Mouse (Mus musculus) midbrain, embryonic 10.5 days (tissue): ENCODE results near the gene Krt2. TPM values are rescaled to one million over a fixed set of nuclear protein-coding genes. Genes with fewer than 3 reads are reported as not detected.

ENCODE experiments used
- polyA plus RNA-seq: library from polyadenylated mRNA; unstranded; fragments of >200 nt; fragmentation: Nextera tagmentation; extraction: Ambion mirVana; gene quantifications from 2 replicates; pipeline ENCODE4 v1.2.1, GENCODE M21; 2016

The Krt2 gene
- polyA plus RNA-seq, 1 experiment from 2014 or later = not detected

Other genes with a start within 250 kb of the Krt2 start
- gene Krt75, start 244.3 kb downstream of the Krt2 start, polyA plus RNA-seq = not detected in 2 replicates
- gene Gm5414, start 190.0 kb downstream of the Krt2 start, polyA plus RNA-seq = not detected in 2 replicates
- not detected in 2 replicates for gene Gm5478, start 170.8 kb downstream of the Krt2 start, polyA plus RNA-seq
- not detected in 2 replicates for gene Krt6b, start 137.9 kb downstream of the Krt2 start, polyA plus RNA-seq
- gene Krt6a, start 123.9 kb downstream of the Krt2 start, polyA plus RNA-seq = not detected in 2 replicates
- 0.11 and 0.22 TPM in 2 replicates for gene Krt5, start 105.3 kb downstream of the Krt2 start, polyA plus RNA-seq
- not detected in 2 replicates for gene Krt71, start 75.1 kb downstream of the Krt2 start, polyA plus RNA-seq
- not detected in 2 replicates for gene Krt72, start 31.7 kb downstream of the Krt2 start, polyA plus RNA-seq
- gene Krt73, start 15.8 kb downstream of the Krt2 start, polyA plus RNA-seq = 0.07 TPM in 1 of 2 replicates, not detected in the other
- gene Krt1, start 32.6 kb upstream of the Krt2 start, polyA plus RNA-seq = 1.1 and 1.2 TPM in 2 replicates
- gene Krt77, start 51.5 kb upstream of the Krt2 start, polyA plus RNA-seq = not detected in 2 replicates
- gene Krt76, start 74.8 kb upstream of the Krt2 start, polyA plus RNA-seq = not detected in 2 replicates
- gene Krt4, start 106.6 kb upstream of the Krt2 start, polyA plus RNA-seq = not detected in 2 replicates
- gene Krt79, start 122.2 kb upstream of the Krt2 start, polyA plus RNA-seq = 0.07 and 0.20 TPM in 2 replicates
- gene Krt78, start 136.1 kb upstream of the Krt2 start, polyA plus RNA-seq = not detected in 2 replicates
- 18.5 and 21.9 TPM in 2 replicates for gene Krt8, start 186.3 kb upstream of the Krt2 start, polyA plus RNA-seq
- gene Krt18, start 210.0 kb upstream of the Krt2 start, polyA plus RNA-seq = 11.4 and 21.0 TPM in 2 replicates